Mouse (Mus musculus) erythroblast, adult 5-6 weeks (primary cell): ENCODE data around the gene Tnfsfm13. TPM values are rescaled to one million over a fixed set of nuclear protein-coding genes. Genes with fewer than 3 reads are reported as not detected.

Source experiments
- ATAC-seq: replicated peaks from 2 replicates; pipeline ENCODE4 v1.8.0; 2016; ENCODE audit warnings: moderate number of reproducible peaks, mild to moderate bottlenecking, moderate TSS enrichment, inconsistent platforms; ENCODE audit not compliant: poor library complexity, low FRiP score, severe bottlenecking
- total RNA-seq, 2 experiments: library from RNA; stranded (forward) in 1 of 2; stranded (reverse) in 1 of 2; fragments of 150-400 nt in 1 of 2; fragments of 200-764, 138-1000 nt in 1 of 2; gene quantifications; 2 replicates each; pipeline versions ENCODE4 v1.2.3 to v1.2.4; 2015 to 2017; ENCODE audit warnings: low replicate concordance in 2 of 2

Gene Tnfsfm13
- total RNA-seq, 2 experiments from 2014 or later, result 0.38 to 2.8 TPM

- peak; percentile 10 for ATAC-seq
Measured at GRCm38 (mm10) chr11:69657462-69657881, 38.4 kb downstream of the Tnfsfm13 start.

- ATAC-seq, result peak; percentile 61
Measured at GRCm38 (mm10) chr11:69656617-69657461, 39.1 kb downstream of the Tnfsfm13 start.

- ATAC-seq, result no peak
Measured at GRCm38 (mm10) chr11:69656065-69656455, 39.8 kb downstream of the Tnfsfm13 start.

GRCm38 (mm10) chr11:69655264-69656064 is 40.4 kb downstream of the Tnfsfm13 start, which contains the start of gene Sox15:
Sox15 (plus strand) TSS chr11:69655314.
- peak; percentile 55 for ATAC-seq

- ATAC-seq, result no peak
Measured at GRCm38 (mm10) chr11:69654760-69655159, 41.1 kb downstream of the Tnfsfm13 start.

- ATAC-seq, result no peak
Measured at GRCm38 (mm10) chr11:69653399-69653798, 42.5 kb downstream of the Tnfsfm13 start.

- ATAC-seq, result no peak
Measured at GRCm38 (mm10) chr11:69645860-69646259, 50.0 kb downstream of the Tnfsfm13 start.

- no peak for ATAC-seq
Measured at GRCm38 (mm10) chr11:69635471-69635870, 60.4 kb downstream of the Tnfsfm13 start.

GRCm38 (mm10) chr11:69633128-69633866 is 62.6 kb downstream of the Tnfsfm13 start:
- ATAC-seq, result peak; percentile 36

Other genes with a start within 250 kb of the Tnfsfm13 start
Only the 30 nearest of the 36 such genes appear.
- gene Dnah2, start 147.0 kb downstream of the Tnfsfm13 start, total RNA-seq (2015; ENCODE audit: low replicate concordance), result not detected in 2 replicates
- gene Dnah2, start 147.0 kb downstream of the Tnfsfm13 start, total RNA-seq (2017; ENCODE audit: low replicate concordance), result not detected in 2 replicates
- gene Efnb3, start 135.9 kb downstream of the Tnfsfm13 start, total RNA-seq (2015; ENCODE audit: low replicate concordance), result 1.2 TPM in 1 of 2 replicates, not detected in the other
- gene Efnb3, start 135.9 kb downstream of the Tnfsfm13 start, total RNA-seq (2017; ENCODE audit: low replicate concordance), result 1.3 and 2.2 TPM in 2 replicates
- 18.4 and 21.3 TPM in 2 replicates for gene Wrap53, start 115.8 kb downstream of the Tnfsfm13 start, total RNA-seq (2015; ENCODE audit: low replicate concordance)
- gene Wrap53, start 115.8 kb downstream of the Tnfsfm13 start, total RNA-seq (2017; ENCODE audit: low replicate concordance), result 7.7 and 8.9 TPM in 2 replicates
- 44.6 and 56.8 TPM in 2 replicates for gene Trp53, start 115.7 kb downstream of the Tnfsfm13 start, total RNA-seq (2015; ENCODE audit: low replicate concordance)
- gene Trp53, start 115.7 kb downstream of the Tnfsfm13 start, total RNA-seq (2017; ENCODE audit: low replicate concordance), result 25.1 and 28.0 TPM in 2 replicates
- 10.6 and 24.0 TPM in 2 replicates for gene Atp1b2, start 90.2 kb downstream of the Tnfsfm13 start, total RNA-seq (2015; ENCODE audit: low replicate concordance)
- gene Atp1b2, start 90.2 kb downstream of the Tnfsfm13 start, total RNA-seq (2017; ENCODE audit: low replicate concordance), result 1.2 and 4.0 TPM in 2 replicates
- not detected in 2 replicates for gene Shbg, start 78.2 kb downstream of the Tnfsfm13 start, total RNA-seq (2015; ENCODE audit: low replicate concordance)
- gene Shbg, start 78.2 kb downstream of the Tnfsfm13 start, total RNA-seq (2017; ENCODE audit: low replicate concordance), result 0.51 TPM in 1 of 2 replicates, not detected in the other
- gene Sat2, start 74.1 kb downstream of the Tnfsfm13 start, total RNA-seq (2015; ENCODE audit: low replicate concordance), result not detected in 2 replicates
- gene Sat2, start 74.1 kb downstream of the Tnfsfm13 start, total RNA-seq (2017; ENCODE audit: low replicate concordance), result 0.70 TPM in 1 of 2 replicates, not detected in the other
- 12.3 and 19.2 TPM in 2 replicates for gene Fxr2, start 63.1 kb downstream of the Tnfsfm13 start, total RNA-seq (2015; ENCODE audit: low replicate concordance)
- gene Fxr2, start 63.1 kb downstream of the Tnfsfm13 start, total RNA-seq (2017; ENCODE audit: low replicate concordance), result 14.4 and 26.6 TPM in 2 replicates
- not detected in 2 replicates for gene Sox15, start 40.8 kb downstream of the Tnfsfm13 start, total RNA-seq (2015; ENCODE audit: low replicate concordance)
- not detected in 2 replicates for gene Sox15, start 40.8 kb downstream of the Tnfsfm13 start, total RNA-seq (2017; ENCODE audit: low replicate concordance)
- gene Mpdu1, start 33.5 kb downstream of the Tnfsfm13 start, total RNA-seq (2015; ENCODE audit: low replicate concordance), result 2.9 and 15.6 TPM in 2 replicates
- 6.4 and 19.6 TPM in 2 replicates for gene Mpdu1, start 33.5 kb downstream of the Tnfsfm13 start, total RNA-seq (2017; ENCODE audit: low replicate concordance)
- 42.6 and 48.8 TPM in 2 replicates for gene Cd68, start 29.9 kb downstream of the Tnfsfm13 start, total RNA-seq (2015; ENCODE audit: low replicate concordance)
- gene Cd68, start 29.9 kb downstream of the Tnfsfm13 start, total RNA-seq (2017; ENCODE audit: low replicate concordance), result 20.9 and 44.4 TPM in 2 replicates
- gene Eif4a1, start 23.7 kb downstream of the Tnfsfm13 start, total RNA-seq (2015; ENCODE audit: low replicate concordance), result 177 and 204 TPM in 2 replicates
- 163 and 169 TPM in 2 replicates for gene Eif4a1, start 23.7 kb downstream of the Tnfsfm13 start, total RNA-seq (2017; ENCODE audit: low replicate concordance)
- gene Senp3, start 14.0 kb downstream of the Tnfsfm13 start, total RNA-seq (2015; ENCODE audit: low replicate concordance), result 46.4 and 52.3 TPM in 2 replicates
- 10.3 and 18.2 TPM in 2 replicates for gene Senp3, start 14.0 kb downstream of the Tnfsfm13 start, total RNA-seq (2017; ENCODE audit: low replicate concordance)
- gene Tnfsf13, start 10.3 kb downstream of the Tnfsfm13 start, total RNA-seq (2015; ENCODE audit: low replicate concordance), result 9.2 and 17.9 TPM in 2 replicates
- 0.28 and 7.8 TPM in 2 replicates for gene Tnfsf13, start 10.3 kb downstream of the Tnfsfm13 start, total RNA-seq (2017; ENCODE audit: low replicate concordance)
- gene Tnfsf12, start 249 bp downstream of the Tnfsfm13 start, total RNA-seq (2015; ENCODE audit: low replicate concordance), result 1.3 TPM in 1 of 2 replicates, not detected in the other
- gene Tnfsf12, start 249 bp downstream of the Tnfsfm13 start, total RNA-seq (2017; ENCODE audit: low replicate concordance), result 0.17 and 1.1 TPM in 2 replicates
- 56.5 and 58.3 TPM in 2 replicates for gene Polr2a, start 62.5 kb upstream of the Tnfsfm13 start, total RNA-seq (2015; ENCODE audit: low replicate concordance)
- 69.5 and 76.9 TPM in 2 replicates for gene Polr2a, start 62.5 kb upstream of the Tnfsfm13 start, total RNA-seq (2017; ENCODE audit: low replicate concordance)
- not detected in 2 replicates for gene Slc35g3, start 65.9 kb upstream of the Tnfsfm13 start, total RNA-seq (2015; ENCODE audit: low replicate concordance)
- gene Slc35g3, start 65.9 kb upstream of the Tnfsfm13 start, total RNA-seq (2017; ENCODE audit: low replicate concordance), result not detected in 2 replicates
- gene Zbtb4, start 69.8 kb upstream of the Tnfsfm13 start, total RNA-seq (2015; ENCODE audit: low replicate concordance), result 1.7 and 1.9 TPM in 2 replicates
- gene Zbtb4, start 69.8 kb upstream of the Tnfsfm13 start, total RNA-seq (2017; ENCODE audit: low replicate concordance), result 0.94 and 2.4 TPM in 2 replicates
- gene Chrnb1, start 99.8 kb upstream of the Tnfsfm13 start, total RNA-seq (2015; ENCODE audit: low replicate concordance), result 4.0 TPM in 1 of 2 replicates, not detected in the other
- 0.26 TPM in 1 of 2 replicates, not detected in the other for gene Chrnb1, start 99.8 kb upstream of the Tnfsfm13 start, total RNA-seq (2017; ENCODE audit: low replicate concordance)
- not detected in 2 replicates for gene Fgf11, start 105.8 kb upstream of the Tnfsfm13 start, total RNA-seq (2015; ENCODE audit: low replicate concordance)
- gene Fgf11, start 105.8 kb upstream of the Tnfsfm13 start, total RNA-seq (2017; ENCODE audit: low replicate concordance), result not detected in 2 replicates
- not detected in 2 replicates for gene Tmem102, start 109.5 kb upstream of the Tnfsfm13 start, total RNA-seq (2015; ENCODE audit: low replicate concordance)
- not detected in 2 replicates for gene Tmem102, start 109.5 kb upstream of the Tnfsfm13 start, total RNA-seq (2017; ENCODE audit: low replicate concordance)
- 0.42 TPM in 1 of 2 replicates, not detected in the other for gene Gm39566, start 119.2 kb upstream of the Tnfsfm13 start, total RNA-seq (2015; ENCODE audit: low replicate concordance)
- gene Gm39566, start 119.2 kb upstream of the Tnfsfm13 start, total RNA-seq (2017; ENCODE audit: low replicate concordance), result 0.14 TPM in 1 of 2 replicates, not detected in the other
- not detected in 2 replicates for gene Spem2, start 122.4 kb upstream of the Tnfsfm13 start, total RNA-seq (2015; ENCODE audit: low replicate concordance)
- gene Spem2, start 122.4 kb upstream of the Tnfsfm13 start, total RNA-seq (2017; ENCODE audit: low replicate concordance), result not detected in 2 replicates
- gene Spem1, start 126.1 kb upstream of the Tnfsfm13 start, total RNA-seq (2015; ENCODE audit: low replicate concordance), result not detected in 2 replicates
- not detected in 2 replicates for gene Spem1, start 126.1 kb upstream of the Tnfsfm13 start, total RNA-seq (2017; ENCODE audit: low replicate concordance)
- 0.19 and 0.42 TPM in 2 replicates for gene Nlgn2, start 141.7 kb upstream of the Tnfsfm13 start, total RNA-seq (2015; ENCODE audit: low replicate concordance)
- 0.28 and 1.1 TPM in 2 replicates for gene Nlgn2, start 141.7 kb upstream of the Tnfsfm13 start, total RNA-seq (2017; ENCODE audit: low replicate concordance)
- gene Tmem256, start 142.4 kb upstream of the Tnfsfm13 start, total RNA-seq (2015; ENCODE audit: low replicate concordance), result 142 and 218 TPM in 2 replicates
- gene Tmem256, start 142.4 kb upstream of the Tnfsfm13 start, total RNA-seq (2017; ENCODE audit: low replicate concordance), result 57.1 and 181 TPM in 2 replicates
- gene Plscr3, start 150.3 kb upstream of the Tnfsfm13 start, total RNA-seq (2015; ENCODE audit: low replicate concordance), result 12.5 and 17.6 TPM in 2 replicates
- gene Plscr3, start 150.3 kb upstream of the Tnfsfm13 start, total RNA-seq (2017; ENCODE audit: low replicate concordance), result 5.9 and 11.4 TPM in 2 replicates
- gene Tnk1, start 162.6 kb upstream of the Tnfsfm13 start, total RNA-seq (2015; ENCODE audit: low replicate concordance), result 15.5 and 19.6 TPM in 2 replicates
- 8.3 and 13.8 TPM in 2 replicates for gene Tnk1, start 162.6 kb upstream of the Tnfsfm13 start, total RNA-seq (2017; ENCODE audit: low replicate concordance)
- not detected in 2 replicates for gene Tmem95, start 181.9 kb upstream of the Tnfsfm13 start, total RNA-seq (2015; ENCODE audit: low replicate concordance)
- gene Tmem95, start 181.9 kb upstream of the Tnfsfm13 start, total RNA-seq (2017; ENCODE audit: low replicate concordance), result not detected in 2 replicates
- 1.3 and 2.1 TPM in 2 replicates for gene Kctd11, start 185.3 kb upstream of the Tnfsfm13 start, total RNA-seq (2015; ENCODE audit: low replicate concordance)
- 0.42 and 0.77 TPM in 2 replicates for gene Kctd11, start 185.3 kb upstream of the Tnfsfm13 start, total RNA-seq (2017; ENCODE audit: low replicate concordance)